Mouse (Mus musculus): ENCODE data around the gene Gnai2.

Gnai2 gene

GRCm38 (mm10) chr9:107632478-107632877 is 2.7 kb downstream of the Gnai2 start:
- intact Hi-C loops (cut with DNase I): no loop called here

GRCm38 (mm10) chr9:107631861-107632260 is 3.3 kb downstream of the Gnai2 start:
- intact Hi-C loops (cut with DNase I): no loop called here

GRCm38 (mm10) chr9:107631311-107631826 is 3.8 kb downstream of the Gnai2 start:
- intact Hi-C loops (cut with DNase I): no loop called here

GRCm38 (mm10) chr9:107630576-107630975 is 4.6 kb downstream of the Gnai2 start:
- intact Hi-C loops (cut with DNase I): no loop called here

- intact Hi-C loops (cut with DNase I): no loop called here
Measured at GRCm38 (mm10) chr9:107629901-107630425, 5.2 kb downstream of the Gnai2 start.

GRCm38 (mm10) chr9:107629411-107629730 is 5.8 kb downstream of the Gnai2 start:
- intact Hi-C loops (cut with DNase I): no loop called here

- intact Hi-C loops (cut with DNase I): no loop called here
Measured at GRCm38 (mm10) chr9:107628721-107629410, 6.3 kb downstream of the Gnai2 start.

- intact Hi-C loops (cut with DNase I): no loop called here
Measured at GRCm38 (mm10) chr9:107627387-107628255, 7.5 kb downstream of the Gnai2 start.

GRCm38 (mm10) chr9:107626844-107627277 is 8.3 kb downstream of the Gnai2 start:
- intact Hi-C loops (cut with DNase I): no loop called here

GRCm38 (mm10) chr9:107626158-107626843 is 8.9 kb downstream of the Gnai2 start:
- intact Hi-C loops (cut with DNase I): no loop called here

GRCm38 (mm10) chr9:107625351-107626128 is 9.6 kb downstream of the Gnai2 start:
- intact Hi-C loops (cut with DNase I): no loop called here

GRCm38 (mm10) chr9:107624951-107625350 is 10.2 kb downstream of the Gnai2 start:
- intact Hi-C loops (cut with DNase I): no loop called here

GRCm38 (mm10) chr9:107624539-107624938 is 10.6 kb downstream of the Gnai2 start:
- intact Hi-C loops (cut with DNase I): no loop called here

GRCm38 (mm10) chr9:107620954-107621353 is 14.2 kb downstream of the Gnai2 start:
- intact Hi-C loops (cut with DNase I): no loop called here

GRCm38 (mm10) chr9:107619546-107619879 is 15.7 kb downstream of the Gnai2 start:
- intact Hi-C loops (cut with DNase I): no loop called here

GRCm38 (mm10) chr9:107618778-107619545 is 16.2 kb downstream of the Gnai2 start:
- intact Hi-C loops (cut with DNase I): no loop called here

- intact Hi-C loops (cut with DNase I): no loop called here
Measured at GRCm38 (mm10) chr9:107618098-107618497, 17.1 kb downstream of the Gnai2 start.

GRCm38 (mm10) chr9:107617461-107617860 is 17.7 kb downstream of the Gnai2 start:
- intact Hi-C loops (cut with DNase I): no loop called here

GRCm38 (mm10) chr9:107615035-107615434 is 20.1 kb downstream of the Gnai2 start:
- intact Hi-C loops (cut with DNase I): no loop called here

- intact Hi-C loops (cut with DNase I): no loop called here
Measured at GRCm38 (mm10) chr9:107612945-107613569, 22.1 kb downstream of the Gnai2 start.

Measured in adrenal gland (tissue).